ENCODE assay signal across 11 mouse cellular contexts in genomic region chr17:8698265-8698664, GRCm38 (mm10).
"Had no signal": no experiment of that assay in that cellular context is flagged by ENCODE, and none has a peak within 500 bp of the region (broad histone marks: within the 10 kb centered on the region; RNA-seq: fewer than 3 reads in every experiment).

No protein-coding gene starts in this region.

- DNase-seq: layer of hippocampus, adult 9-11 months; lung, adult 2 months; lung, postnatal 36 days; thymus, postnatal 4 days had no signal

- H3K4me2 ChIP-seq: liver, embryonic 11.5 days; liver, embryonic 15.5 days; midbrain, embryonic 13.5 days had no signal

- H3K36me3 ChIP-seq: liver, embryonic 15.5 days; midbrain, embryonic 13.5 days had no signal

- H3K27ac ChIP-seq: liver, embryonic 15.5 days; midbrain, embryonic 13.5 days had no signal

- H3K9me3 ChIP-seq: liver, embryonic 15.5 days; midbrain, embryonic 13.5 days had no signal

- H3K27me3 ChIP-seq: liver, embryonic 15.5 days; midbrain, embryonic 13.5 days had no signal

- H3K9ac ChIP-seq: liver, embryonic 15.5 days; midbrain, embryonic 13.5 days had no signal

- H3K4me3 ChIP-seq: liver, embryonic 15.5 days; midbrain, embryonic 13.5 days had no signal

- H3K4me1 ChIP-seq: liver, embryonic 15.5 days; midbrain, embryonic 13.5 days had no signal

- ATAC-seq: hindbrain, embryonic 16.5 days; inflammation-experienced regulatory T-cells, adult 6 months; intestine, postnatal 0 days; lung, postnatal 0 days; midbrain, embryonic 13.5 days had no signal
